Mouse (Mus musculus): ENCODE data around the gene Akna. TPM values are rescaled to one million over a fixed set of nuclear protein-coding genes. Genes with fewer than 3 reads are reported as not detected.

Gene Akna
- 1 to 10 TPM; 2.1 to 2.4 TPM for total RNA-seq (2021)
- long read RNA-seq, experiment 1: 0 reads
- long read RNA-seq, experiment 2, partial matches to known transcripts: 0 of 2 reads
- long read RNA-seq, experiment 2, other reads (novel, unspliced or antisense): 2 of 2 reads

DNA sequence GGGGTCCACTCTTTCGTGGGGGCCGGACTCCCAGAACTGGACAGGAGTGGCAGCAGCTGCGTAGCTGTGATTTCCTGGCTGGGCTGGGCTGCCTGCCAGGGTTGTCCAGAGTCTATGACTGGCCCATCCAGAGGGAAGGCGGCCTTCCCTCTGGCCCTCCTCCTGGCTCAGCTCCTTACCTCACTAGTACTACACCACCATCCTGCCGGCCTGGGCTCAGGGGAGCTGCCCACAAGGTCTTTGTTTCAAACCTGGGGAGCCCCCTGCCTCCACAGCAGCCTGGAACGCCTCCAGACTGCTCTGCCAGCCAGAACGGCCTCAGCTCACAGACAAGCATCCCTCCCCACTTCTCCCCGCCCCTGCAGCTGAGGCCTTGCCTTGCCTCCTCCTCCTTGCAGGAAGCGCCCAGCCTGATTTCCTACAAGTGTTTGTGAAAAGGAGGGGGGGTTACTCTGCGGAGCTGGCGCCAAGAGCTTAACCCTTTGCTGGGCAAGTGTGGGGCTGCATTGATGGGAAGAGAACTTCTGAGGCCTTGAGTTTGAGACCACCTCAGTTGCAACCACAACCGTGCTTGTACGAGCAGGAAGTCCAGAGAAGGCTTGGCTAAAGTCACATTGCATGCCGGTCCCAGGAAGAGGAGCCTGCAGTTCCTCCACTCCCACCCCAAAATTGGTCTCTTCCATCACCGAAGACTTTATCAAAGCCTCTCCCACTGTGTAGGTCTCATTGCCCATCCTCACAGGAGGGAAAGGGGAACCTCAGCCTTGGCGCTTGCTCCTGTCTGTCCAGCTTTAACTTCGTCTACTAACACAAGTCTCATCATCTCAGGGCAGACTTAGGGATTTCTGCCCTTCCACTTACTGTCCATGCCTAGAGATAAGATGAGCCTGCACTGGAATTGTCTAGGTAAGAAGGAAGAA is at the start of gene Akna:
Gene Akna, minus strand, starts transcription at position 315 of the 920 bp plus-strand sequence.
- DNase-seq: peak; percentile 95
- intact Hi-C loops (cut with DNase I; ENCODE audit: low total_unique reads): no loop called here

DNA sequence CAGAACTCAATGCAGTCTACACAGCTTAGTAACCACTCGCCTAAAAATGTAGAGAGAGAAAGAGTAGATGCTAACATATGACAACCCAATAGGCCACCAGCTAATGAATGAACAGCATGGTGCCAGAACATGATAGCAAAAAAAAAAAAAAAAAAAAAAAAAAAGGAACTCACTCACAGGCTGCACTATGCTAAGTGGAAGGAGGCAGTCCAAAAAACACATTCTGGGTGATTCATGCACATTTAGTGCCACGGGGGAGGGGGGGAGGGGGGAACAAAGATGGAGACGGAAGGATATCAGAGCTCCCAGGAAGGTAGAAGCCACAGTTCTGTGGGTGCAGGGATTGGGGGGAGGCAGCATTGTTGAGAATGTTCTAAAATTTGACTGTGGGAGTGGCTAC is 49.4 kb upstream of the Akna start:
- intact Hi-C loops (cut with DNase I; ENCODE audit: low total_unique reads): no loop called here
- DNase-seq: no peak

DNA sequence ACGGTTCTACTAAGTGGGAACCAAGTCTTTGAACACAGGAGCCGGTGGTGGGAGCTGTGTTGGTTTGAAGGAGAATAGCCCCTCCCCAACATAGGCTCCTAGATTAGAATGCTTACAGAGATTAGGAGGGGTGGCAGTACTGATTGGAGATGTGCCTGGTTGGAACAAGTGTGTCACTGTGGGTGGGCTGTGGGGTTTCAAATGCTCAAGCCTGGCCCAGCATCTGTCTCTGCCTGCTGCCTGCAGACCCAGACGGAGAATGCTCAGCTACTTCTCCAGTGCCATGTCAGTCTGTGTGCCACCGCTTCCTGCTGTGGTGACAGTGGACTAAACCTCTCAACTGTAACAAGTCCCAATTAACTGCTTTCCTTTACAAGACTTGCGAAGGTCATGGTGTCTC is 47.4 kb upstream of the Akna start:
- intact Hi-C loops (cut with DNase I; ENCODE audit: low total_unique reads): no loop called here
- DNase-seq: no peak

DNA sequence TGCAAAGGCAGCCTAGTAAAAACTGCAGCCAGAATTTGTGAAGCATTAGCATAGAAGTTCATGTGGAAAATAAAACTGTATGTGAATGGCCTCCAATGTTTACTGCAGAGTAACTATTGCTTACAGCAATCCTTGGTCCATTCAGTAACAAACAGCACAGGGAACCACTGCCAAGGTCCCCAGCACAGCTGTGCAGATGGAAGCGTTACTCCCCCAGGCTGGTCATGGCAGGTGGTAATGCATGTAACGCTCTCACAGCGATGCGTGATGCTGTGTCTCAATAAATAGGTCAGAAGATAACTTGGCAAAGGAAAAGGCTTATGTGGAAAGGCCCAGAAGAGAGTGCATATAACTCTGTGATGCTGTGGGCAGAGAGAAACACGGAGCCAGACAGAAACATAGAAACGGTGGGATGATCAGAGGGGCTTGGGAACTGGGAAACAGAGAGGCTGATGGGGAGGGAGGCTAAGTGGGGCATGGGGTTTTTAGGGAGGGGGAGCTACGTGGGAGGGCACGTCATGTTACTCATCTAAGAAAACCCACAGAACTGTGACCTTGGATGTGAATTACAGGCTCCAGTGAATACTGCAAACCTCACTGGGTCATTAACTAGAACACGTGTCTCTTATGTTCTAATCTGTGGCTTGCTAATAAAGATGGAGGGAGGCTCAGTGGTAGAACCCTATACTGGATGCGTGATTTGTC is 41.4 kb upstream of the Akna start:
- no peak for DNase-seq
- intact Hi-C loops (cut with DNase I; ENCODE audit: low total_unique reads): no loop called here

DNA sequence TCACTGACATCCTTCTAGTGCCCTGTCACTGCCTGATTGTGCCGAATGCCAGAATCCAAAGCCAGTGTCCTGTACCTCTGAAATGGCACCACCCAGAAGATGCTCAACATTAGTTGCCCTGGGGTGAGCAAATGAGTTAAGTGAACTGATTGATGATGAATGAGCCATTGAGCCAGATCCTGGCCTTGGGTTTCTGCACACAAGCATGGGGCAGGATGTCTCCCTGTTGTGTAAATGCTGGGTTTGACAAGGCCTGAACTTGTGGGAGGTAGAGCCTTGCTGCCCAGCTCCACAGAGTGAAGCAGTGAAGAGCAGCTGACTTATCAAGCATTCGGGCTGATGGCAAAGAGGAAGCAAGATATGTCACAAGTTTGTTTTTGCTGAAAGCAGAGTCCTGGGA is 39.9 kb upstream of the Akna start:
- intact Hi-C loops (cut with DNase I; ENCODE audit: low total_unique reads): no loop called here
- no peak for DNase-seq

DNA sequence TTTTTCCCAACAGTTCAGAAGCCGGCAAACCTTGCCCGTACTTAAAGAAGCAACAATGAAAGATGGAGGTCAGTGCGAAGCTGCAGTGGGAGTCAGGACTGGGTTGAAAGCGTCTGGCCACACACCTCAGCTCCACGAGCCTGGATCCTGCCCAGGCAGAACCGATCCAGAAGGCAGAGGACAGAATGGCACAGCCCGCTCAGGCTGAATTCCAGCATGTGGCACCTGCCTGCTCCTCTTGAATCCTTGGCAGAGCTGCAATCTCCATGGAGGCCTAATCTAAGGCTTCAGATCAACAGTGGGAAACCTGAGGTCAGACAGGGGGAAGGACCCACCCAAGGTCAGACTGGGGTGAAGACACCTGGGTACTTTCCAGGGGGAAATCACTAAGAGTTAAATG is 38.5 kb upstream of the Akna start:
- no peak for DNase-seq
- intact Hi-C loops (cut with DNase I; ENCODE audit: low total_unique reads): no loop called here

DNA sequence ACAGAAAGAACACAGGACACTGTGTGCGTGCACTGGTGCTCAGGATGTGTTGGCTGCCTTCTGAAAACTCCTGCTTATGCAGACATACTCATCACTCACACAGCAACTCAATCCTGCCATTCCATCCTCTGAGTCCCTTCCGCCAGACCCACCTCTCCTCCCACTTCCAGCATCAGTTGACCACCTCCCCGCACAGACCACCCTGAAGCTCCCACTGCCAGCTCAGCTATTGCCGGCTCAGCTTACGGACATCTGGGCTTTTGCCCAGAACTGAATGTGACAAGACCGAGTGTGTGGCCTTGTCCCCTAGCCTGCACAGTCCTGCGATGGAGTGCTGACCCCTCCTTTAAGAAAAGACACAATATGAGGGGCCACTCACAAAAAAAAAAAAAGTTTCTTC is 37.1 kb upstream of the Akna start:
- DNase-seq: no peak
- intact Hi-C loops (cut with DNase I; ENCODE audit: low total_unique reads): no loop called here

DNA sequence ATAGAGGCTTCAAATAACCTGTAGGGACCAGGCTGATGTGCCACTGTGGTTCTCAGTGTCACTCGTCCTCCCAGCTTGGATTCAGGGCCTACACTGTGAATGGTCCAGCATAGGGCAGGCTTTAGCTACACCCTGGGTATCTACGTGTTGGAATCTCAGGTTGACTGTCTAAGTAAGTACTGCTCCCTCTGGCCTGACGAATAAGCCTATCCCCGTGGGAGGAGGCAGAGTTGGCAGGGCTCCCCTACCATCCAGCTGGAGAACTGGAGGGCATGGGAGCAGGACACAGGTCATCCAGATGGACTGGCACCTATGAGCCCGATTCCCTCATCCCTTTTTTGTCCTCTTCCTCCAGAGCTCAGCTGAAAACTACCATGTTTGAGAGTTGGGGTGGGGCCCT is 34.8 kb upstream of the Akna start:
- intact Hi-C loops (cut with DNase I; ENCODE audit: low total_unique reads): no loop called here
- no peak for DNase-seq

DNA sequence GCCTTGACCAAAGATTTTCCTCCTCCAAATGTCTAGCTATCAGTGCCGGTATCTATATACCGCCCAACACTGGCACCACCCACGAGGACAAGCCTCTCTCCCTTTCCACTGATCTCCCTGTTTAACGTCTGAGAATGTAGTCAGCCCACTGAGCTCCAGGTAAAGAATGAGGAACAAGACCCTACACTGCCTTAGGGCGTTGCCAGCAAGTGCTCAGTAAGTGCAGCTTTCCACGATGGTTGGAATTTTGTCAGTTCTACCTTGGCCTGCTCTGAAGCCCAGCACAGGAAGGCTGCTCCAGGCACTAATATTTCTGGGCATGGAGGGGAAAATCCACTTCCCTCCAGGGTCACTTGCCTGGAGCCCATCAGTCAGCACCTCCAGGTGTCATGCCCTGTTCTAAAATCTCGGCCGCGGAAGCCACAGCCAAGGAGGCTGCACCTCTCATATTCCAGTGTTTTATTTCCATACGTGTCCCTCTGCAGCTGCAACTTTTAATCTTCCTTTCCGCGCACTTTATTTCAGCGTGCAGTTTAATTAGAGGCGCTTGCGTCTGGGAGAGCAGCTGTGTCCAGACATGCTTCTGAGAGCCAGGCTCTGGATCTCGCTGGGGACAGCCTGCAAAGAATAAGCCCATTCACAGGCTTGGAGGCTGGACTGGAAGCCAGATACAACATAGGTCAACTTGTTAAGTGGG is 34.1 kb upstream of the Akna start:
- DNase-seq: no peak
- intact Hi-C loops (cut with DNase I; ENCODE audit: low total_unique reads): no loop called here

DNA sequence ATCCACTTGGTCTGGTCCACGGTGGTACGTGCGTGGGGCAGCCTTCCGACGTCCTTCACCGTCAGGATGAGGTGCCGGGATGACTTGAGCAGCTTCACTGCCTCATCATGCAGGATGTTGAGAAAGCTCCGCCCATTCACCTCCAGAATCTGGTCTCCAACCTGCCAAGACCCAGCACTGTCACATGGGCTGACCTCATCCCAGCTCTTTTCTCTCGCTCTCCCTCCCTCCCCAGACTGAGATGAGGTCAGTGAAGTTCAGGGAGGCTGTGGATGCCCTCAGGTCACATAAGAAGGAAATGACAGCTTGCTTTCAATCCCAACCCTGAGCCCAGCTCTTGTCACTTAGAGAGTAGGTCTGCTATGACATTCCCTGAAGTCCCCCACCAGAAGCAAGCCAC is 32.2 kb upstream of the Akna start:
- intact Hi-C loops (cut with DNase I; ENCODE audit: low total_unique reads): no loop called here
- no peak for DNase-seq

DNA sequence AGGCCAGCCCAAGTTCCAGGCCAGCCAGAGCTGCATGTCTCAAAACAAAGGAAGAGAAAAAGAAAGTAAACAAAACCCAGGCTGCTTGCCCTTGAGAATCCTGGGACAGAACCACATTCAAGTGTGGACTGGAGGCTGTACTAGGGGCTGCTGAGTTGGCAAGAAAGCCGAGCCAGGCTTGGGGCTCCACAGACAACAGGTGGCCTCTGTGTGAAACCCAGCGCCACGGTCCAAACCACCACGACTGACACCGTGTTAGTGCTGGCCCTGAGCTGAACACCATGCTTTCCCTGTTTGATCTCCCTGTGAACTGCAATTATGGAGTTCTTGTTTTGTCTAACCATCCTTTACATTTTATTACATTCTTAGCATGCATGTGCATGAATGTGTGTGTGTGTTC is 27.9 kb upstream of the Akna start:
- intact Hi-C loops (cut with DNase I; ENCODE audit: low total_unique reads): no loop called here
- DNase-seq: no peak

DNA sequence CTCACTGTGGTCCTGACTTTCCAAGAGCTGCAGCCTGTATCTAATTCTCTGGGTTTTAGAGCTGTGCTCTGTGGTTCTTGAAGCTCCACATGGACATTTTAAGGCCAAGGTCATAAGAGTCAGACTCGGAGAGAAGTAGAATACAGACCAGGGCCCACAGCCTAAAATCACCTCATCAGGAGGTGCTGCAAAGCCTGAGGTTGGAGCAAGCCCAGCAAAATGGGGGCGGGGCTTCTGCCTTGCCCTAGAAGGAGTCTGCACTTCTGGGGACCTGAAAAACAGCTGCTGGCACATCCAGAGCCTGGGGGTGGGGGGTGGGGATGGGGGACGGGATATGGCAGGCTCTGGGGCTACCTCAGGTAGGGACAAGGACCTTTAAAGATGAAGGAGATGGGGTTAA is 27.2 kb upstream of the Akna start:
- intact Hi-C loops (cut with DNase I; ENCODE audit: low total_unique reads): no loop called here
- DNase-seq: no peak

DNA sequence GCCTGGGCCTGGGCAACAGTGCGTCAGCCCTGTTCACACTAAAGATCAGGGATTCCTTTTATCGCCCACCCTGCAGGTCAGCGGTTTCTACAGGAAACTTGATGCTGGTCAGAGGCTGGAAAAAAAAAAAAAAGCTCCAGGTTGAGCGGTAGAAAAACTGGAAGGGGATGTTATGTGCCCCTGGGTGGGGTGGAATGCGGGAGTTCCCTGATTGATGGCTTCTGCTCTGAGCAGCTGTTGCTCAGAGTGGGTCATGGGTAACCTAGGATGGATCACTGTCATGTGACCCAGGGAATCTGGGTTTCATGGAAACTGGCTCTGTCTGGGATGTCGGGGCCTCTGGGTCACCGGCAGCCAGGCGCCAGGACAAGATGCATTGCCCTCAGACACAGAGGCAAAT is 23.2 kb upstream of the Akna start:
- DNase-seq: no peak
- intact Hi-C loops (cut with DNase I; ENCODE audit: low total_unique reads): no loop called here

DNA sequence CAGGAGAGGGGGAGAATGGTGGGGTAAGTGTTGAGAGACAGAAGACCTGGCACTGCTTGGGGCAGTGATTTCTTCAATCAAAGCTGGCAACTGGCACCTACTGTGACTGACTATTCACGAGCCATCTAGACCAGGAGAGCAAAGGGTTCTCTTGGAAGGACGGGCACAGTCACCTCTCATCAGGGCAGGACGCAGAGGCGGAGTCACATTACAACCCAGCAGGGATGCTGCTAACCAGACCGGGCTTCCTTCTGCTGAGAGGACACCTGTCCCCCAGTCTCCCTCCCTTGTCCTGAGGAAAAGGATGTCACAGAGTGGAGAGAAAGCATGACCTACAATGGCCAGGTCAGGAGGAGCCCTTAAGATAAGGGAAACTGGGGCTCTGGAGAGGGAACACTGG is 20.7 kb upstream of the Akna start:
- intact Hi-C loops (cut with DNase I; ENCODE audit: low total_unique reads): no loop called here
- no peak for DNase-seq

DNA sequence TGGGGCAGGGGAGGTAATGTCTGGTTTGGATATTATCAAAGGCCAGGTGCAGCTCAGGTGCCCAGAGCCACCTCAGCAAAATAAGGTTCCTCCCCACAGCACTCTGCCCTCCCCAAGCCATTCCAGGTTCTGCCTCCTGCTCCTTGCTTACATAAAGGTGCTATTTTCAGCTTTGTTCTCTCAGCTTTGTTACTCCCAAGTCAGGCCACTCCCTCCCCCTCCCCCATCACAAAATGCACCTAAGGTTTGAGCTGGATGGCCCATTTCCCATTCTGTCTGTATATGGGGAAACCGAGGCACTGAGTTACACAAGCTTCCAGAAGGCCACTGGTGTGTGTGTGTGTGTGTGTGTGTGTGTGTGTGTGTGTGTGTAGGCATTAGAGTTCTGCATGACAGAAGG is 20.1 kb upstream of the Akna start:
- intact Hi-C loops (cut with DNase I; ENCODE audit: low total_unique reads): no loop called here
- DNase-seq: no peak

DNA sequence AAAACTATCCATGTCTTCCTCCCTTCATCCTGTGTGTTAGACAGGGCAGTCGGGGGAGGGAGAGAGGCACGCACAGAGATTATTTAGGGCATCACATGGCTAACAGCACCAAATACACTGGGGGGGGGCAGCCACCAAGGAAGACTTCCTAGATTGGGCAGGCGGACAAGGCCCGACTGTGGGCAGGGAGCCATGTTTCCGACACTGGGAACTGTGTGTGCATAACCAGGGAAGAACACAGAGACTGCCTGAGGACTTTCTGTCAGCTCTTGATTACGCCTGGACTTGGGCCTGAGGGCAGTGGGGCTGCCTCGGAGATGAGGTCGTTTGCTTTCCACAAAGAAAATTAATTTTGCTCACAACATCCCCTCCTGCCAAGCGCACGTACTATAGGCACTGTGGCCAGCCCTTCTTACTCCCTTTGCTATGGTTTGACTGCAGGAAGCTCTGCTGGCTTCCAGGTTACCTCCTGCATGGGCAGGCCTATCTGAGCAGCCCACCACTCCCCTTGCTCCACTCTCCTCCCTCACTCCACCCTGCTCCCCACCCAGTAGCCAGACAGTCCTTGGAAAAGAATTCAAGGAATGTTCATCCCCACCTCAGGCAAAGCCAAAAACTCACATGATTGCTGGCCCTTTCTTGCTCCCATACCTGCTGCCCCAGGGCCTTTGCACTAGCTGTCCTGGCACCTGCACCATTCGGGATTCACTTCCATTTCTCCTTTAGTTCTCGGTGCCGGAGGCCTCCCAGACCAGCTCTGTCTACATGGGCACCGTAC is 17.2 kb upstream of the Akna start:
- intact Hi-C loops (cut with DNase I; ENCODE audit: low total_unique reads): no loop called here
- no peak for DNase-seq

DNA sequence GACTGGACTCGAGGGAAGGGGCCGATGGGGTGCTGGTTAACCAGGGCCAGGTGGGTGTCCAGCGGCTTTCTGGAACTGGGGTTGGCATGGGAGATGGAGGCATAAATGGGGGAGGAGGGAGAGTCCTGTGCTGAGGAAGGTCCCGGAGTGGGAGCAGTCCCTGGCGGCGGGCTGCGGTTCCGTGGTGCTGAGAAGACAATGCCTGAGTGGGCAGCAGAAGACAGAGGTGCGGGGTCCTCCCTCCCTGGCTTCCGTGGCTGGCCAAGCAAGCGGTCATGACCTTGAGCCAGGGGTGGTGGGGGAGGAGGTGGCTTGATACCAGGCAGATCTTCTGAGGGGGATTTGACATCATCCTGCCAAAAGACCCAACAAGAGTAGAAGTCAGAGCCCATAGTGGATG is 15.1 kb upstream of the Akna start:
- intact Hi-C loops (cut with DNase I; ENCODE audit: low total_unique reads): loop anchor here (5.0 kb wide), 2 partner anchors 424 to 529 kb away; no protein-coding TSS in a partner anchor
- DNase-seq: no peak

DNA sequence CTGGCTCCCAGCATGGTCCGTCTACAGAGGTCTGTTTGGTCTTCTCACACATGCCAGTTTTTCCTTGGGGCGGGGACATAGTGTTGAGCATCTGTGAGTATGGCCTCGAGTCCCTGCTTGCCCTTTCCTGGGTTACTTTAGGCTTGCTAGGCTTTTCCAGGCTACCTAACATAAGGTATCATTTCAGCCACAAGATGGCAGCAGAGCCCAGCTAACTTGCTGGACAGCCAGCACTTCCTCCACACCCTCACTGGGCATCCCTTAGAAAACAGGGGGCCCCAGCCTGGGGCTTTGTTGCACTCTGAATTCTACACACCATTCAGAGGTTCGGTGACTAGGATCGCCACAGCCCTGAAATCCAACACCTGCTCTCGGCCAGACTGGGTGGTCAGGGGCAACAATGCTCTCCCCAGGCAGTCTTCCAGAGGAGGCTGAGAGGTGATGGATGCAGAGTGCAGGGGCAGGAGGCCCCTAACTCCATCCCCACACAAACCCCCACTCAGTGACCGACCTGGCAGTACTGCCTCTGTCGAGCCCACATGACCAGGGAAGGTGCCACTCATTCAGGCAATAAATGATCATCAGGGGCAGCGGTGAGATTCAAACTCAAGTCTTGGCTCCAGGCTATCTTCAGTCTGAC is 14.3 kb upstream of the Akna start:
- intact Hi-C loops (cut with DNase I; ENCODE audit: low total_unique reads): loop anchor here (5.0 kb wide), 2 partner anchors 425 to 530 kb away; no protein-coding TSS in a partner anchor

DNA sequence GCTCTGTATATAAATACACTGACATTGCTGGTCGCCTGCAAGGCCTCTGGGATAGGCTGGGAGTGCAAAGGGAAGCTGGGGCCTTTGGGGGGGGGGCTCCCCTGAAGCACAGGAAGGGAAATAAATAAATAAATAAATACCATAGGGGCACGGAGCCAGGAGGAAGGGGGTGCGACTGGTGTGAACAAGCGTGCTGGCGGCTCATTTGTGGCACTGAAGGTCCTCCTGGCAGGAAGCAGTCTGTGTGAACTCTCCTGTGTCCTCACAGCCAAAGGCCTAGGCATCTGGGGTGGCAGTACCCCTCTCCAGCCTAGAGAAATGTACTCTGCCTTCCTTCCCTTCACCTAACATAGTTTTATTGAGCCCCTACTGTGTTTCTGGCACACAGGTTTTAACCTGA is 11.8 kb upstream of the Akna start:
- intact Hi-C loops (cut with DNase I; ENCODE audit: low total_unique reads): loop anchor here (5.0 kb wide), 2 partner anchors 427 to 532 kb away; no protein-coding TSS in a partner anchor

More for the DNA sequence above, 14.3 kb upstream of the Akna start:
- DNase-seq: peak; percentile 81

More for the DNA sequence above, 11.8 kb upstream of the Akna start:
- DNase-seq: no peak

All from gastrocnemius, postnatal 14 days (tissue).